Mouse (Mus musculus): ENCODE data around the gene Acot1. TPM values are rescaled to one million over a fixed set of nuclear protein-coding genes. Genes with fewer than 3 reads are reported as not detected.
"Not testable (repeated sequence)": the region's sequence is repeated elsewhere in the genome, so short reads cannot be mapped to it uniquely, and the experiment has no call there.

Gene Acot1
- polyA plus RNA-seq, 1 experiment from 2014 or later = 48.8 TPM

GRCm38 (mm10) chr12:84042248-84042647 lies 33.0 kb downstream of the Acot1 start:
- 70% methylated on average over 5 of the region's 5 CpGs for WGBS
- Histone ChIP-seq H3K4me1 (ENCODE audit: control insufficient read depth, insufficient read depth, low read length) (no peaks in the 10 kb centered on the region), H3K36me3 (ENCODE audit: control insufficient read depth, insufficient read depth, low read length) (no peaks in the 10 kb centered on the region), H3K27me3 (ENCODE audit: control insufficient read depth, insufficient read depth, low read length) (no peaks in the 10 kb centered on the region), H3K4me2 (replicated peaks; ENCODE audit: low read depth, low read length) (no peak overlapping the region), H3K9ac (replicated peaks; ENCODE audit: low read depth, low read length) (no peak overlapping the region), H3K9me3 (ENCODE audit: control insufficient read depth, low read depth, low read length) (no peaks in the 10 kb centered on the region), H3K27ac (ENCODE audit: low read length) (no peak overlapping the region), H3K4me3 (ENCODE audit: low read depth, low read length) (no peak overlapping the region)
- ATAC-seq (ENCODE audit: insufficient number of reproducible peaks, insufficient read depth, low FRiP score, low read depth) = no peak

DNA sequence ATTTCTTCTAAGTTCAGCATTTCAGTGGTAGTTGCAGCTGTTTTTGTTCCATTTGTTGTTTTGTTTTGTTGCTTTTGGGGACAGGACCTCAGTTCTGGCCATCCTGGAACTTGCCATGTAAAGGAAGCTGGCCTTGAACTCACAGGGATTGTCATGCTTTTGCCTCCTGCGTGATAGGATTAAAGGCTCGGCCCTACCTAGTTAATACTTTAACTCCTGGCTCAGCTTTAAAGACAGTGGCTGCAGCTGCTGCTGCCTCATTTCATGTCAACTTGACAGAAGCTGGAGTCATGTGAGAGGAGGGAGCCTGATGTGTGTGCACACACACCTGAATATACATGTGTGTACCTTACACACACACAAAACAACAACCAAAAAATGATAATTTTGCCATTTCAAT lies 34.8 kb downstream of the Acot1 start:
- ATAC-seq (ENCODE audit: insufficient number of reproducible peaks, insufficient read depth, low FRiP score, low read depth) = no peak
- 48% methylated on average over 2 of the region's 2 CpGs for WGBS
- no peak overlapping the region for H3K4me3 ChIP-seq (ENCODE audit: low read depth, low read length)
- no peaks in the 10 kb centered on the region for H3K4me1 ChIP-seq (ENCODE audit: control insufficient read depth, insufficient read depth, low read length)
- no peak overlapping the region for H3K27ac ChIP-seq (ENCODE audit: low read length)
- no peaks in the 10 kb centered on the region for H3K27me3 ChIP-seq (ENCODE audit: control insufficient read depth, insufficient read depth, low read length)
- H3K9ac ChIP-seq (replicated peaks; ENCODE audit: low read depth, low read length) = no peak overlapping the region
- H3K36me3 ChIP-seq (ENCODE audit: control insufficient read depth, insufficient read depth, low read length) = no peaks in the 10 kb centered on the region
- no peak overlapping the region for H3K4me2 ChIP-seq (replicated peaks; ENCODE audit: low read depth, low read length)
- no peaks in the 10 kb centered on the region for H3K9me3 ChIP-seq (ENCODE audit: control insufficient read depth, low read depth, low read length)

DNA sequence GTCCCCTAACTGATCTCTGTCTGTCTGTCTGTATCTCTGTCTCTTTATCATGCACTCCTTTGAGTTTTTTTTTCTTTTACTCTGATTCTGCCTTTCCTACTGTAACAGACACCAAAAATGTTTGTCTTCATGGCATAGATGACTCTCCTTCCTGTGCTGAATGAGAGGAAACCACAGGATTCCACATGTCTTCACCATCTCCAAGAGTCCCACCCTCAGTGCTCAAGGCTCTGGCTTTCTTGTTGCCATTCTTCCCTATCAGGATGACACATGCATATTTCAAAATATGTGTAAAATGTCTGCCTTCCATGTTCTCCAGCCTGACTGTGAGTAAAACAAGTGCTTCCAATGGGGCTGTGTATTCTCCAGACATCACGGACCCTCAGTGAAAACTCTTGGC lies 37.6 kb downstream of the Acot1 start:
- no peaks in the 10 kb centered on the region for H3K36me3 ChIP-seq (ENCODE audit: control insufficient read depth, insufficient read depth, low read length)
- no peak overlapping the region for H3K9ac ChIP-seq (replicated peaks; ENCODE audit: low read depth, low read length)
- H3K27me3 ChIP-seq (ENCODE audit: control insufficient read depth, insufficient read depth, low read length) = no peaks in the 10 kb centered on the region
- H3K4me1 ChIP-seq (ENCODE audit: control insufficient read depth, insufficient read depth, low read length) = no peaks in the 10 kb centered on the region
- H3K4me3 ChIP-seq (ENCODE audit: low read depth, low read length) = no peak overlapping the region
- no peak for ATAC-seq (ENCODE audit: insufficient number of reproducible peaks, insufficient read depth, low FRiP score, low read depth)
- 95% methylated on average over 1 of the region's 1 CpGs for WGBS
- H3K4me2 ChIP-seq (replicated peaks; ENCODE audit: low read depth, low read length) = no peak overlapping the region
- H3K27ac ChIP-seq (ENCODE audit: low read length) = no peak overlapping the region
- H3K9me3 ChIP-seq (ENCODE audit: control insufficient read depth, low read depth, low read length) = no peaks in the 10 kb centered on the region

DNA sequence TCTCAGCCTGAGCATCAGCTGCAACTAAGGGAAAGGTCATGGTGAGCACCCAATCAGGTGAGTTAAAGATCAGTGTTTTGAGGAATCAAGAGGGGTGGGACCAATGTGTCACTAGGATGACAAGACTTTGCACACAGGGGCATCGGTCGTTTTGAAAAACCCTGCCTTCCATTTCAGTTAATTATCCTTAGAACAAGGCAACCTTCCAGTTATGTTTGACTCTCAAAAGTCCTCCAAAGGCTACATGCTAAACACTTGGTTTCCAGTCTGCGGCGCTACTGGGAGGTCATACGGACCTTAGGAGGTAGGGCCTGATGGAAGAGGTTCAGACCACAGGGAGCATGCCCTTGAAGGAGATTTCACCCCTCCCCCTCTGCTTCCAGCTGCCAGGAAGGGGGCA lies 41.5 kb downstream of the Acot1 start:
- ATAC-seq (ENCODE audit: insufficient number of reproducible peaks, insufficient read depth, low FRiP score, low read depth); H3K36me3 ChIP-seq (ENCODE audit: control insufficient read depth, insufficient read depth, low read length); H3K4me3 ChIP-seq (ENCODE audit: low read depth, low read length); H3K4me1 ChIP-seq (ENCODE audit: control insufficient read depth, insufficient read depth, low read length); H3K27me3 ChIP-seq (ENCODE audit: control insufficient read depth, insufficient read depth, low read length); H3K9me3 ChIP-seq (ENCODE audit: control insufficient read depth, low read depth, low read length); H3K9ac ChIP-seq (replicated peaks; ENCODE audit: low read depth, low read length); H3K4me2 ChIP-seq (replicated peaks; ENCODE audit: low read depth, low read length); H3K27ac ChIP-seq (ENCODE audit: low read length): not testable (repeated sequence)
- WGBS = 79% methylated on average over 5 of the region's 5 CpGs

GRCm38 (mm10) chr12:84051937-84052474 lies 42.7 kb downstream of the Acot1 start, which contains the start of gene Acot3:
TSS of gene Acot3 (plus strand) at chr12:84052144.
- no peak within 1 kb of the TSS for H3K4me3 ChIP-seq (ENCODE audit: low read depth, low read length)
- H3K4me2 ChIP-seq (replicated peaks; ENCODE audit: low read depth, low read length) = no peak within 1 kb of the TSS
- no peaks in the 10 kb centered on the region for H3K27me3 ChIP-seq (ENCODE audit: control insufficient read depth, insufficient read depth, low read length)
- 76% methylated on average over 5 of the region's 5 CpGs for WGBS
- ATAC-seq (ENCODE audit: insufficient number of reproducible peaks, insufficient read depth, low FRiP score, low read depth) = no peak
- no peak within 1 kb of the TSS for H3K27ac ChIP-seq (ENCODE audit: low read length)
- no peaks in the 10 kb centered on the region for H3K36me3 ChIP-seq (ENCODE audit: control insufficient read depth, insufficient read depth, low read length)
- no peaks in the 10 kb centered on the region for H3K4me1 ChIP-seq (ENCODE audit: control insufficient read depth, insufficient read depth, low read length)
- no peak within 1 kb of the TSS for H3K9ac ChIP-seq (replicated peaks; ENCODE audit: low read depth, low read length)
- H3K9me3 ChIP-seq (ENCODE audit: control insufficient read depth, low read depth, low read length) = no peaks in the 10 kb centered on the region

DNA sequence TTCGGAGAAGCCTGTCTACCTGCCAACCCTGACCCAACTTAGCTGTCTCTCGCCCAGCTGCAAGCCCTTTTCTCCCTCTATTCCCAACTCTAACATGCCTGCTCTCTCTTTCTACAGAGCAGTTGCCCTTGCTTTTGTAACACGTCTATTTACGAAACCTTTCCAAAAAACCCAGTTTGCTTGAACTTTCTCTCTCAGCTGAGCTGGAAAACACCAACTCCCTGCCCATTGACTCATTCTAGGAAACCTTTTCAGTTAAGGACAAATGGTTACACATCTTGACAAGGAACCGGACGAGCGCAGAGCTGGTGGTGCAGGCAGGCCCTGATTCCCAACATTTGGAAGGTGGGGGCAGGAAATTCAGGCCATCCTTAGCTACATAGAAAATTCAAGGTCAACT lies 43.3 kb downstream of the Acot1 start:
- WGBS = 87% methylated on average over 7 of the region's 7 CpGs
- Histone ChIP-seq H3K9ac (replicated peaks; ENCODE audit: low read depth, low read length) (no peak overlapping the region), H3K36me3 (ENCODE audit: control insufficient read depth, insufficient read depth, low read length) (no peaks in the 10 kb centered on the region), H3K4me1 (ENCODE audit: control insufficient read depth, insufficient read depth, low read length) (no peaks in the 10 kb centered on the region), H3K9me3 (ENCODE audit: control insufficient read depth, low read depth, low read length) (no peaks in the 10 kb centered on the region), H3K27me3 (ENCODE audit: control insufficient read depth, insufficient read depth, low read length) (no peaks in the 10 kb centered on the region), H3K27ac (ENCODE audit: low read length) (no peak overlapping the region), H3K4me3 (ENCODE audit: low read depth, low read length) (no peak overlapping the region), H3K4me2 (replicated peaks; ENCODE audit: low read depth, low read length) (no peak overlapping the region)
- ATAC-seq (ENCODE audit: insufficient number of reproducible peaks, insufficient read depth, low FRiP score, low read depth) = no peak

DNA sequence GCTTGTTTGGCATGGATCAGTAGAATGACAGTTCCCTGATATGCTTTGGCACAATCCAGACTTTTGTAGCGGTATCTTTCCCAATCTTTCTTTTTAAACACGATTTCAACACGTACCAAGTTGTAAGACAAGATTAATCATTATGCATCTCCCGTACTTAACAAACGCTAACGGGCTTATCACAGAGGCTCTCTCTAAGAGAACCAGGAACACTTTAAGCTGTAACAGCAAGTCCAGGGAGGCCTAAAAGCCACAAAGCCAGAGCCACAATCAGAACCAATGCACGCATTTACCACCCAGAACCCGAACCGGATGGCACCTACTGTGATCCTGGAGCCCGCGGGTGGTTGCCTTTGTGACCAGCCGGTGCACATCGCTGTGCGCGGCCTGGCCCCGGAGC lies 43.9 kb downstream of the Acot1 start:
- Histone ChIP-seq H3K27me3 (ENCODE audit: control insufficient read depth, insufficient read depth, low read length) (no peaks in the 10 kb centered on the region), H3K27ac (ENCODE audit: low read length) (no peak overlapping the region), H3K4me3 (ENCODE audit: low read depth, low read length) (peak overlapping the region; percentile 33), H3K4me1 (ENCODE audit: control insufficient read depth, insufficient read depth, low read length) (no peaks in the 10 kb centered on the region), H3K36me3 (ENCODE audit: control insufficient read depth, insufficient read depth, low read length) (no peaks in the 10 kb centered on the region), H3K9ac (replicated peaks; ENCODE audit: low read depth, low read length) (no peak overlapping the region), H3K4me2 (replicated peaks; ENCODE audit: low read depth, low read length) (peak overlapping the region; percentile 72), H3K9me3 (ENCODE audit: control insufficient read depth, low read depth, low read length) (no peaks in the 10 kb centered on the region)
- 10% methylated on average over 16 of the region's 16 CpGs for WGBS
- no peak for ATAC-seq (ENCODE audit: insufficient number of reproducible peaks, insufficient read depth, low FRiP score, low read depth)

DNA sequence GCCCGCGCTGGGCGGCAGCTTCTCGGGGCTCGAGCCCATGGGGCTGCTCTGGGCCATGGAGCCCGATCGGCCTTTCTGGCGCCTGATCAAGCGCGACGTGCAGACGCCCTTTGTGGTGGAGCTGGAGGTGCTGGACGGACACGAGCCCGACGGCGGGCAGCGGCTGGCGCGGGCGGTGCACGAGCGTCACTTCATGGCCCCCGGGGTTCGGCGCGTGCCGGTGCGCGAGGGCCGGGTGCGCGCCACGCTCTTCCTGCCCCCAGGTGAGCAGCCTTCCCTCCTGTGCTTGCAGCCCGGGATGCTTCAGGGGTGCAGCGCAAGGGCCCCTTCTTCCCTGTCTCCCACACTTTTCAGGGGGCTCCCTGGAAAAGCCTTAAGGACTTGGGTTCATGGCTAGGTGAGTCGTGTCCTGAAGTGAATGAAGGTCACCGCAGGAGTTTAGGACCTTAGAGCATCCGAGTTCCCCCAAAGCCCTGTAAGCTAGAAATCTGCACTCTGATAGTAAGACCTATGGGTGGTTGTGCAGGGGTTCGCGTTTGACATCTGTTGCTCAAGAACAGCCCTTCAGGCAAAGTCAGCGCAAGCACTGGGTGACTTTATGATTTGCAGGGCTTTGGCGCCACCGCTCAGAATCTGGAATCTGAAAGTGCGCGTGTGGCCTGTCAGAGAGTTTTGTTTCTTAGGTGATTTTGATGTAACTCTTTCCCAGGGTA lies 44.5 kb downstream of the Acot1 start:
- Histone ChIP-seq H3K4me1 (ENCODE audit: control insufficient read depth, insufficient read depth, low read length) (no peaks in the 10 kb centered on the region), H3K36me3 (ENCODE audit: control insufficient read depth, insufficient read depth, low read length) (no peaks in the 10 kb centered on the region), H3K27me3 (ENCODE audit: control insufficient read depth, insufficient read depth, low read length) (no peaks in the 10 kb centered on the region), H3K4me2 (replicated peaks; ENCODE audit: low read depth, low read length) (peak overlapping the region; percentile 72), H3K9me3 (ENCODE audit: control insufficient read depth, low read depth, low read length) (no peaks in the 10 kb centered on the region), H3K9ac (replicated peaks; ENCODE audit: low read depth, low read length) (no peak overlapping the region), H3K4me3 (ENCODE audit: low read depth, low read length) (peak overlapping the region; percentile 33), H3K27ac (ENCODE audit: low read length) (no peak overlapping the region)
- no peak for ATAC-seq (ENCODE audit: insufficient number of reproducible peaks, insufficient read depth, low FRiP score, low read depth)
- 3% methylated on average over 38 of the region's 46 CpGs for WGBS

- no peak for ATAC-seq (ENCODE audit: insufficient number of reproducible peaks, insufficient read depth, low FRiP score, low read depth)
- no peaks in the 10 kb centered on the region for H3K4me1 ChIP-seq (ENCODE audit: control insufficient read depth, insufficient read depth, low read length)
- H3K36me3 ChIP-seq (ENCODE audit: control insufficient read depth, insufficient read depth, low read length) = no peaks in the 10 kb centered on the region
- no peak overlapping the region for H3K4me2 ChIP-seq (replicated peaks; ENCODE audit: low read depth, low read length)
- H3K27ac ChIP-seq (ENCODE audit: low read length) = no peak overlapping the region
- no peak overlapping the region for H3K9ac ChIP-seq (replicated peaks; ENCODE audit: low read depth, low read length)
- no peaks in the 10 kb centered on the region for H3K27me3 ChIP-seq (ENCODE audit: control insufficient read depth, insufficient read depth, low read length)
- H3K4me3 ChIP-seq (ENCODE audit: low read depth, low read length) = no peak overlapping the region
- WGBS = 21% methylated on average over 2 of the region's 2 CpGs
- H3K9me3 ChIP-seq (ENCODE audit: control insufficient read depth, low read depth, low read length) = no peaks in the 10 kb centered on the region
Measured at GRCm38 (mm10) chr12:84060946-84061345, 51.7 kb downstream of the Acot1 start.
